Mouse (Mus musculus) ovary, postnatal 10 days (tissue): ENCODE data around the gene Pdyn.

ENCODE experiments used
- DNase-seq: peaks from one replicate; pipeline ENCODE4 v3.0.0; 2022; ENCODE audit warnings: low spot score

Pdyn gene

GRCm38 (mm10) chr2:129699484-129700158 lies at the start of gene Pdyn:
Pdyn (minus strand) TSS chr2:129699844.
- no peak for DNase-seq

- no peak for DNase-seq
Measured at GRCm38 (mm10) chr2:129742016-129742415, 42.4 kb upstream of the Pdyn start.

GRCm38 (mm10) chr2:129740515-129740914 lies 40.9 kb upstream of the Pdyn start:
- DNase-seq: no peak

- DNase-seq: no peak
Measured at GRCm38 (mm10) chr2:129734031-129734430, 34.4 kb upstream of the Pdyn start.

- DNase-seq: no peak
Measured at GRCm38 (mm10) chr2:129729681-129730080, 30.0 kb upstream of the Pdyn start.

- peak; percentile 45 for DNase-seq
Measured at GRCm38 (mm10) chr2:129715671-129716070, 16.0 kb upstream of the Pdyn start.

- DNase-seq: no peak
Measured at GRCm38 (mm10) chr2:129713026-129713544, 13.4 kb upstream of the Pdyn start.

- DNase-seq: no peak
Measured at GRCm38 (mm10) chr2:129696059-129696458, 3.6 kb downstream of the Pdyn start.

GRCm38 (mm10) chr2:129694303-129694702 lies 5.3 kb downstream of the Pdyn start:
- DNase-seq: no peak

GRCm38 (mm10) chr2:129692694-129693093 lies 7.0 kb downstream of the Pdyn start:
- no peak for DNase-seq

GRCm38 (mm10) chr2:129689694-129690093 lies 9.9 kb downstream of the Pdyn start:
- no peak for DNase-seq

- no peak for DNase-seq
Measured at GRCm38 (mm10) chr2:129688036-129688625, 11.5 kb downstream of the Pdyn start.

GRCm38 (mm10) chr2:129686908-129687307 lies 12.7 kb downstream of the Pdyn start:
- no peak for DNase-seq

GRCm38 (mm10) chr2:129684014-129684413 lies 15.6 kb downstream of the Pdyn start:
- no peak for DNase-seq

GRCm38 (mm10) chr2:129680236-129680635 lies 19.4 kb downstream of the Pdyn start:
- DNase-seq: no peak

- no peak for DNase-seq
Measured at GRCm38 (mm10) chr2:129679066-129679465, 20.6 kb downstream of the Pdyn start.

- no peak for DNase-seq
Measured at GRCm38 (mm10) chr2:129677664-129678063, 22.0 kb downstream of the Pdyn start.

- peak; percentile 32 for DNase-seq
Measured at GRCm38 (mm10) chr2:129674935-129675634, 24.6 kb downstream of the Pdyn start.

- no peak for DNase-seq
Measured at GRCm38 (mm10) chr2:129671911-129672310, 27.7 kb downstream of the Pdyn start.

GRCm38 (mm10) chr2:129662484-129662883 lies 37.2 kb downstream of the Pdyn start:
- no peak for DNase-seq

GRCm38 (mm10) chr2:129660020-129660419 lies 39.6 kb downstream of the Pdyn start:
- DNase-seq: no peak

- no peak for DNase-seq
Measured at GRCm38 (mm10) chr2:129658796-129659195, 40.8 kb downstream of the Pdyn start.

GRCm38 (mm10) chr2:129655033-129655432 lies 44.6 kb downstream of the Pdyn start:
- no peak for DNase-seq
